8 mouse cellular contexts compared by ENCODE assay signal in genomic region chr1:53706431-53707361, GRCm38 (mm10). TPM values are rescaled to one million over a fixed set of nuclear protein-coding genes. Genes with fewer than 3 reads are reported as not detected.
DNase-seq lines count a peak whose midpoint lies in the region; ATAC-seq and TF ChIP-seq lines count a peak whose summit lies in the region.

Dnah7a (minus strand) TSS chr1:53706784.

- WGBS in forebrain, postnatal 0 days, result 12% methylated on average over 42 of the region's 42 CpGs
- WGBS in hindbrain, embryonic 14.5 days, result 14% methylated on average over 42 of the region's 42 CpGs

- DNase-seq in WW6 (ENCODE audit: low read depth, low spot score), result peak; percentile 46
- peak; percentile 2 for DNase-seq in cerebellum, adult 11-12 months
- DNase-seq in forebrain, postnatal 0 days, result peak; percentile 83
- DNase-seq in hindbrain, embryonic 14.5 days (ENCODE audit: low spot score), result peak; percentile 77
- DNase-seq in left cerebral cortex, adult 9 months (ENCODE audit: low spot score in 2 of 2), result peak; percentile 13 to 67
- DNase-seq in right cerebral cortex, postnatal 25 days, result peak; percentile 69
- DNase-seq in urinary bladder, adult 2 months (ENCODE audit: low spot score), result no peak

- H3K4me1 ChIP-seq in forebrain, postnatal 0 days (ENCODE audit: insufficient read depth), result no peaks in the 10 kb centered on the region
- H3K4me1 ChIP-seq in hindbrain, embryonic 14.5 days (replicated peaks; ENCODE audit: control insufficient read depth, insufficient read depth, low read length), result 0 out of 2 replicates have a peak, but pooled peaks cover 12% of the 10 kb centered on the region

- peak within 1 kb of the TSS; percentile 81 for H3K4me2 ChIP-seq in forebrain, postnatal 0 days (ENCODE audit: low read depth)
- peak within 1 kb of the TSS; percentile 64 for H3K4me2 ChIP-seq in hindbrain, embryonic 14.5 days (replicated peaks)

- H3K9me3 ChIP-seq in forebrain, postnatal 0 days (ENCODE audit: low read length), result no peaks in the 10 kb centered on the region
- no peaks in the 10 kb centered on the region for H3K9me3 ChIP-seq in hindbrain, embryonic 14.5 days (ENCODE audit: control insufficient read depth, low read length)

- peak within 1 kb of the TSS; percentile 63 for H3K9ac ChIP-seq in forebrain, postnatal 0 days
- H3K9ac ChIP-seq in hindbrain, embryonic 14.5 days, result peak within 1 kb of the TSS; percentile 55

- TF ChIP-seq CTCF in forebrain, postnatal 0 days (IDR thresholded peaks at IDR 0.05; ENCODE audit: low read depth), result peak; percentile 74

- H3K27ac ChIP-seq in forebrain, postnatal 0 days (ENCODE audit: low read depth, low read length), result peak within 1 kb of the TSS; percentile 79
- peak within 1 kb of the TSS; percentile 75 for H3K27ac ChIP-seq in hindbrain, embryonic 14.5 days

- H3K4me3 ChIP-seq in forebrain, postnatal 0 days (ENCODE audit: low read depth, low read length), result peak within 1 kb of the TSS; percentile 62
- peak within 1 kb of the TSS; percentile 47 for H3K4me3 ChIP-seq in hindbrain, embryonic 14.5 days (replicated peaks; ENCODE audit: low read length)

- H3K36me3 ChIP-seq in forebrain, postnatal 0 days (ENCODE audit: insufficient read depth), result no peaks in the 10 kb centered on the region
- no peaks in the 10 kb centered on the region for H3K36me3 ChIP-seq in hindbrain, embryonic 14.5 days (replicated peaks; ENCODE audit: control insufficient read depth, insufficient read depth)

- peak; percentile 94 for ATAC-seq in forebrain, postnatal 0 days
- peak; percentile 86 for ATAC-seq in hindbrain, embryonic 14.5 days (ENCODE audit: low FRiP score)
- ATAC-seq in megakaryocyte progenitor cell, adult 5-6 weeks (replicated peaks; ENCODE audit: poor library complexity), result peak; percentile 63

- H3K27me3 ChIP-seq in forebrain, postnatal 0 days (ENCODE audit: insufficient read depth, low read length), result no peaks in the 10 kb centered on the region
- no peaks in the 10 kb centered on the region for H3K27me3 ChIP-seq in hindbrain, embryonic 14.5 days (ENCODE audit: control insufficient read depth, insufficient read depth, low read length)

RNA-seq across cellular contexts. Expression of gene Dnah7a, which starts in this region (rescaled TPM):
- total RNA-seq in forebrain, postnatal 0 days (2014; rRNA removed), result 3.7 and 9.5 TPM in 2 replicates
- 13.2 and 15.0 TPM in 2 replicates for polyA plus RNA-seq in forebrain, postnatal 0 days (2015; fragmentation: Nextera tagmentation; extraction: Ambion mirVana)
- polyA plus RNA-seq in hindbrain, embryonic 14.5 days (2014; fragmentation: Nextera tagmentation; extraction: Ambion mirVana), result 9.9 and 10.4 TPM in 2 replicates
- 0.32 TPM in 1 of 2 replicates, not detected in the other for total RNA-seq in megakaryocyte progenitor cell, adult 5-6 weeks (2015)
- total RNA-seq in megakaryocyte progenitor cell, adult 5-6 weeks (2017), result not detected in 2 replicates
- polyA plus RNA-seq in urinary bladder, adult 2 months (2012; rRNA removed), result 0.25 and 0.33 TPM in 2 replicates

Comparison
In these comparisons a context has a peak if more than half of its experiments do, and no peak if none do; other contexts are left out.
1. Peak in ATAC-seq in megakaryocyte progenitor cell, adult 5-6 weeks; RNA of the gene not detected or under 1 TPM.